Comparison of ENCODE assay signal across 27 mouse cellular contexts in the genomic region with DNA sequence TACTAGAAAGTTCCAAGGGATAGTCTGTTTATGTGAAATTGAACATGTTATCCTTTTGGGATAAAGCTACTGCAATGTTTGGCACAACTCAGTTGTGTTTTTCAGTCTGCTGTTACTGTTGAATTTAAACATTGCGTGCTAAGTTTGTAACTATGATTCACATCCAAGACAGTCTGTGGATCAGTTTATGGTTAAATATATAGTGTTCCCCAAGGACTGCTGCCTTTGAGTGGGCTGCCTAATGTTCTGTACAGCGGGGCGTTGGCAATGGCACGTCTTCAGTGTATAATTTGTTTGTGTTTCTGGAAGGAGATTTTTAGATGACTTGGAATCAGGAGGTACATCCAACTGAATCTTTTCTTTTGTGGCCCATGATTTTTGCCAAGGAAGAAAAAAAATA. TPM values are rescaled to one million over a fixed set of nuclear protein-coding genes. Genes with fewer than 3 reads are reported as not detected.
DNase-seq lines count a peak whose midpoint lies in the region; ATAC-seq lines count a peak whose summit lies in the region.
"Had no signal": no experiment of that assay in that cellular context is flagged by ENCODE, and none has a peak within 500 bp of the region (broad histone marks: within the 10 kb centered on the region; RNA-seq: fewer than 3 reads in every experiment).

No protein-coding gene starts in this region.

- no peak overlapping the region for H3K9ac ChIP-seq in lung, embryonic 16.5 days (ENCODE audit: low read length)
- H3K9ac ChIP-seq: embryonic facial prominence, embryonic 13.5 days; forebrain, embryonic 13.5 days; heart, embryonic 13.5 days; hindbrain, embryonic 14.5 days had no signal

- no peak overlapping the region for H3K4me2 ChIP-seq in lung, embryonic 16.5 days (ENCODE audit: low read depth, low read length)
- H3K4me2 ChIP-seq: embryonic facial prominence, embryonic 13.5 days; forebrain, embryonic 13.5 days; heart, embryonic 13.5 days; hindbrain, embryonic 14.5 days had no signal

- no peak overlapping the region for H3K4me3 ChIP-seq in lung, embryonic 16.5 days (ENCODE audit: low read length)
- H3K4me3 ChIP-seq: embryonic facial prominence, embryonic 13.5 days; forebrain, embryonic 10.5 days; forebrain, embryonic 13.5 days; heart, adult 2 months; heart, embryonic 10.5 days; heart, embryonic 13.5 days had no signal

- no peaks in the 10 kb centered on the region for H3K9me3 ChIP-seq in lung, embryonic 16.5 days (ENCODE audit: control insufficient read depth, low read length)
- H3K9me3 ChIP-seq: embryonic facial prominence, embryonic 13.5 days; forebrain, embryonic 10.5 days; forebrain, embryonic 13.5 days; heart, embryonic 10.5 days; heart, embryonic 13.5 days had no signal

- intact Hi-C loops in left cerebral cortex, postnatal 14 days (cut with DNase I), result loop anchor here (10.0 kb wide), 1 partner anchor 350 kb away; no protein-coding TSS in a partner anchor

- H3K27me3 ChIP-seq in lung, embryonic 16.5 days (ENCODE audit: control insufficient read depth, insufficient read depth, low read depth, low read length), result no peaks in the 10 kb centered on the region
- H3K27me3 ChIP-seq: embryonic facial prominence, embryonic 13.5 days; forebrain, embryonic 13.5 days; heart, embryonic 13.5 days had no signal

- WGBS in lung, embryonic 16.5 days, result 76% methylated on average over 4 of the region's 4 CpGs

- H3K36me3 ChIP-seq in lung, embryonic 16.5 days (ENCODE audit: control insufficient read depth, insufficient read depth, low read length), result no peaks in the 10 kb centered on the region
- H3K36me3 ChIP-seq: forebrain, embryonic 10.5 days had no signal

- no peaks in the 10 kb centered on the region for H3K4me1 ChIP-seq in lung, embryonic 16.5 days (replicated peaks; ENCODE audit: control insufficient read depth, insufficient read depth, low read length)
- H3K4me1 ChIP-seq: embryonic facial prominence, embryonic 13.5 days; forebrain, embryonic 13.5 days; heart, embryonic 10.5 days; heart, embryonic 13.5 days had no signal

- H3K27ac ChIP-seq in lung, embryonic 16.5 days (ENCODE audit: low read length), result no peak overlapping the region
- H3K27ac ChIP-seq: embryonic facial prominence, embryonic 13.5 days; forebrain, embryonic 10.5 days; forebrain, embryonic 13.5 days; heart, adult 2 months; heart, embryonic 10.5 days; heart, embryonic 13.5 days; hindbrain, embryonic 14.5 days; hindbrain, postnatal 0 days had no signal

- DNase-seq in left cerebral cortex, postnatal 14 days (ENCODE audit: low spot score in 2 of 2), result peak; percentile 10 to 16
- no peak for DNase-seq in left cerebral cortex, adult 18-20 months (ENCODE audit: low spot score in 2 of 2)
- no peak for DNase-seq in lung, postnatal 14 days
- peak; percentile 61 for DNase-seq in NIH3T3 (ENCODE audit: low read depth)
- DNase-seq in brain, adult 2 months (ENCODE audit: low read depth, low spot score), result peak; percentile 43
- no peak for DNase-seq in cerebellum, adult 8-10 months
- DNase-seq: adrenal gland, adult 8-10 months; adrenal gland, postnatal 25 days; cerebellum, adult 18-20 months; cerebellum, adult 9-11 months; cerebellum, postnatal 25 days; gastrocnemius, postnatal 25 days; heart, adult 2 months; heart, postnatal 14 days; heart, postnatal 4 days had no signal

- ATAC-seq in lung, embryonic 16.5 days (ENCODE audit: low read depth), result peak; percentile 76
- ATAC-seq: activated CD4-positive, CD25-positive, alpha-beta regulatory T cell, adult 4 months; CD4-positive, CD25-positive, alpha-beta regulatory T cell, adult 4 months; forebrain, embryonic 13.5 days; forebrain, embryonic 16.5 days; hindbrain, postnatal 0 days; inflammation-experienced regulatory T-cells, adult 6 months had no signal

RNA-seq across cellular contexts. Expression of gene Cops2, which starts 36.2 kb away (rescaled TPM):
- 10 to 100 TPM; 90.5 to 91.6 TPM for total RNA-seq in left cerebral cortex, postnatal 14 days (2021)
- 100 to 1,000 TPM; 102 TPM for total RNA-seq in left cerebral cortex, adult 18-20 months (2021)
- 69.0 and 74.8 TPM in 2 replicates for polyA plus RNA-seq in lung, embryonic 16.5 days (2015; fragmentation: Nextera tagmentation; extraction: Ambion mirVana)

RNA-seq across cellular contexts. Expression of gene Galk2, which starts 36.2 kb away (rescaled TPM):
- total RNA-seq in left cerebral cortex, postnatal 14 days (2021), result 10 to 100 TPM; 24.7 to 26.4 TPM
- 10 to 100 TPM; 28.4 to 29.0 TPM for total RNA-seq in left cerebral cortex, adult 18-20 months (2021)
- 39.3 and 40.7 TPM in 2 replicates for polyA plus RNA-seq in lung, embryonic 16.5 days (2015; fragmentation: Nextera tagmentation; extraction: Ambion mirVana)

Comparison
In these comparisons a context has a peak if more than half of its experiments do, and no peak if none do; other contexts are left out.
1. DNase-seq: peak in left cerebral cortex, postnatal 14 days (2 of 2), NIH3T3 (single experiment) and brain, adult 2 months (single experiment); none in left cerebral cortex, adult 18-20 months (0 of 2), lung, postnatal 14 days (single experiment) and cerebellum, adult 8-10 months (single experiment).